Mouse (Mus musculus) liver, embryonic 12.5 days (tissue): ENCODE results near the gene Socs3. TPM values are rescaled to one million over a fixed set of nuclear protein-coding genes. Genes with fewer than 3 reads are reported as not detected.
A peak's percentile ranks its signal among the peaks of the same experiment; 100 is the strongest.

ENCODE experiments used
- ATAC-seq: fragments of 200-750 bp; cut with Nextera tagmentation; 2 replicates; pipeline ENCODE4 v1.8.0; 2017; ENCODE audit warnings: moderate number of reproducible peaks, mild to moderate bottlenecking, moderate library complexity
- H3K27ac ChIP-seq: fragments of 300-500 bp; sonication (generic); 2 replicates; pipeline ENCODE4 v1.5.1; 2016; ENCODE audit warnings: mild to moderate bottlenecking
- H3K27me3 ChIP-seq: fragments of 300-500 bp; sonication (generic); replicated peaks from 2 replicates; pipeline ENCODE4 v1.6.1; 2016; ENCODE audit warnings: mild to moderate bottlenecking, moderate library complexity
- H3K36me3 ChIP-seq: fragments of 300-500 bp; sonication (generic); 2 replicates; pipeline ENCODE4 v1.6.1; 2016; ENCODE audit warnings: mild to moderate bottlenecking, moderate library complexity
- H3K4me1 ChIP-seq: fragments of 300-500 bp; sonication (generic); 2 replicates; pipeline ENCODE4 v1.6.1; 2016
- H3K4me2 ChIP-seq: fragments of 300-500 bp; sonication (generic); 2 replicates; pipeline ENCODE4 v1.6.1; 2016; ENCODE audit warnings: mild to moderate bottlenecking, moderate library complexity
- H3K4me3 ChIP-seq: fragments of 300-500 bp; sonication (generic); 2 replicates; pipeline ENCODE4 v1.5.1; 2016; ENCODE audit warnings: mild to moderate bottlenecking, moderate library complexity
- H3K9ac ChIP-seq: fragments of 300-500 bp; sonication (generic); 2 replicates; pipeline ENCODE4 v1.6.1; 2016; ENCODE audit warnings: mild to moderate bottlenecking, moderate library complexity
- H3K9me3 ChIP-seq: fragments of 300-500 bp; sonication (generic); replicated peaks from 2 replicates; pipeline ENCODE4 v1.6.1; 2016; ENCODE audit warnings: mild to moderate bottlenecking, moderate library complexity
- WGBS: fragments of 180-500 bp; shearing (Covaris S2); methylation state at CpG from one replicate; pipeline ENCODE4 v1.1.7; 2016; ENCODE audit not compliant: insufficient replicate concordance; 5-methylcytosine and 5-hydroxymethylcytosine counted together
- polyA plus RNA-seq: library from polyadenylated mRNA; unstranded; fragments of >200 nt; fragmentation: Nextera tagmentation; extraction: Ambion mirVana; gene quantifications from 2 replicates; pipeline ENCODE4 v1.2.1, GENCODE M21; 2016

The Socs3 gene
- polyA plus RNA-seq, 1 experiment from 2014 or later: 9.8 TPM

- H3K36me3 ChIP-seq: peaks cover 84% of the 10 kb centered on the region
- no peak overlapping the region for H3K9ac ChIP-seq
- H3K4me1 ChIP-seq: peaks cover 64% of the 10 kb centered on the region
- H3K27ac ChIP-seq: no peak overlapping the region; the same call in 1 of the 2 replicates
- H3K4me3 ChIP-seq: no peak overlapping the region
- no peaks in the 10 kb centered on the region for H3K27me3 ChIP-seq
- 80% methylated on average over 5 of the region's 5 CpGs for WGBS
- H3K4me2 ChIP-seq: no peak overlapping the region
- ATAC-seq: no peak
- H3K9me3 ChIP-seq: no peaks in the 10 kb centered on the region
These were observed 34.4 kb upstream of the Socs3 start for GRCm38 (mm10) chr11:118004217-118004616.

GRCm38 (mm10) chr11:118003718-118004117 lies 33.9 kb upstream of the Socs3 start:
- no peak for ATAC-seq
- Histone ChIP-seq H3K4me3 (no peak overlapping the region), H3K36me3 (peaks cover 84% of the 10 kb centered on the region), H3K9me3 (no peaks in the 10 kb centered on the region), H3K27ac (no peak overlapping the region), H3K9ac (no peak overlapping the region), H3K4me1 (peaks cover 64% of the 10 kb centered on the region), H3K27me3 (no peaks in the 10 kb centered on the region), H3K4me2 (no peak overlapping the region)
- 68% methylated on average over 5 of the region's 5 CpGs for WGBS

GRCm38 (mm10) chr11:118003176-118003575 lies 33.3 kb upstream of the Socs3 start:
- Histone ChIP-seq H3K9me3 (no peaks in the 10 kb centered on the region), H3K9ac (no peak overlapping the region), H3K27me3 (no peaks in the 10 kb centered on the region), H3K4me2 (no peak overlapping the region), H3K4me3 (no peak overlapping the region), H3K4me1 (peaks cover 64% of the 10 kb centered on the region), H3K36me3 (peaks cover 87% of the 10 kb centered on the region), H3K27ac (no peak overlapping the region)
- ATAC-seq: no peak
- 89% methylated on average over 14 of the region's 14 CpGs for WGBS

- Histone ChIP-seq H3K4me3 (peak overlapping the region; percentile 29), H3K4me1 (peaks cover 58% of the 10 kb centered on the region), H3K27me3 (no peaks in the 10 kb centered on the region), H3K36me3 (peaks cover 91% of the 10 kb centered on the region), H3K4me2 (peak overlapping the region; percentile 63), H3K9me3 (no peaks in the 10 kb centered on the region), H3K9ac (peak overlapping the region; percentile 60), H3K27ac (peak overlapping the region; percentile 99)
- ATAC-seq: peak; percentile 89
- WGBS: 56% methylated on average over 7 of the region's 7 CpGs
These were observed 30.8 kb upstream of the Socs3 start for GRCm38 (mm10) chr11:118000565-118001215.

GRCm38 (mm10) chr11:118000083-118000482 lies 30.2 kb upstream of the Socs3 start:
- H3K36me3 ChIP-seq: peaks cover 85% of the 10 kb centered on the region
- ATAC-seq: 0 out of 2 replicates have a peak, but pooled peaks have one; percentile 4
- H3K27ac ChIP-seq: peak overlapping the region; percentile 99
- H3K27me3 ChIP-seq: no peaks in the 10 kb centered on the region
- H3K4me2 ChIP-seq: peak overlapping the region; percentile 63
- H3K9ac ChIP-seq: peak overlapping the region; percentile 46; the same call in 1 of the 2 replicates
- H3K4me1 ChIP-seq: peaks cover 64% of the 10 kb centered on the region
- WGBS: 29% methylated on average over 1 of the region's 1 CpGs
- H3K4me3 ChIP-seq: no peak overlapping the region
- H3K9me3 ChIP-seq: no peaks in the 10 kb centered on the region

GRCm38 (mm10) chr11:117999260-117999934 lies 29.6 kb upstream of the Socs3 start:
- H3K4me2 ChIP-seq: no peak overlapping the region
- peak overlapping the region; percentile 46 for H3K9ac ChIP-seq
- H3K36me3 ChIP-seq: peaks cover 78% of the 10 kb centered on the region
- no peaks in the 10 kb centered on the region for H3K9me3 ChIP-seq
- H3K27me3 ChIP-seq: no peaks in the 10 kb centered on the region
- 75% methylated on average over 6 of the region's 6 CpGs for WGBS
- H3K4me1 ChIP-seq: peaks cover 71% of the 10 kb centered on the region
- no peak for ATAC-seq
- no peak overlapping the region for H3K4me3 ChIP-seq
- H3K27ac ChIP-seq: peak overlapping the region; percentile 99

- Histone ChIP-seq H3K4me2 (no peak overlapping the region), H3K27me3 (no peaks in the 10 kb centered on the region), H3K4me3 (no peak overlapping the region), H3K4me1 (peaks cover 77% of the 10 kb centered on the region), H3K9me3 (no peaks in the 10 kb centered on the region), H3K9ac (no peak overlapping the region), H3K27ac (peak overlapping the region; percentile 99), H3K36me3 (peaks cover 67% of the 10 kb centered on the region)
- WGBS: 96% methylated on average over 4 of the region's 4 CpGs
- ATAC-seq: no peak
These were observed 28.5 kb upstream of the Socs3 start for GRCm38 (mm10) chr11:117998356-117998755.

- Histone ChIP-seq H3K27me3 (no peaks in the 10 kb centered on the region), H3K9ac (no peak overlapping the region), H3K4me3 (no peak overlapping the region), H3K4me2 (no peak overlapping the region), H3K9me3 (no peaks in the 10 kb centered on the region), H3K36me3 (peaks cover 56% of the 10 kb centered on the region), H3K27ac (peak overlapping the region; percentile 20; the same call in 1 of the 2 replicates), H3K4me1 (peaks cover 88% of the 10 kb centered on the region)
- 90% methylated on average over 2 of the region's 2 CpGs for WGBS
- no peak for ATAC-seq
These were observed 27.2 kb upstream of the Socs3 start for GRCm38 (mm10) chr11:117997085-117997484.

GRCm38 (mm10) chr11:117996066-117996465 lies 26.2 kb upstream of the Socs3 start:
- H3K36me3 ChIP-seq: peaks cover 46% of the 10 kb centered on the region

GRCm38 (mm10) chr11:117995661-117996060 lies 25.8 kb upstream of the Socs3 start:
- H3K4me2 ChIP-seq: no peak overlapping the region
- no peak overlapping the region for H3K4me3 ChIP-seq
- H3K9me3 ChIP-seq: no peaks in the 10 kb centered on the region
- H3K27ac ChIP-seq: no peak overlapping the region; the same call in 1 of the 2 replicates
- no peak for ATAC-seq
- no peaks in the 10 kb centered on the region for H3K27me3 ChIP-seq
- no peak overlapping the region for H3K9ac ChIP-seq
- H3K4me1 ChIP-seq: peaks cover 88% of the 10 kb centered on the region
- WGBS: 66% methylated on average over 3 of the region's 3 CpGs
- peaks cover 42% of the 10 kb centered on the region for H3K36me3 ChIP-seq

More at GRCm38 (mm10) chr11:117996066-117996465, 26.2 kb upstream of the Socs3 start:
- Histone ChIP-seq H3K4me1 (peaks cover 88% of the 10 kb centered on the region), H3K27ac (no peak overlapping the region), H3K27me3 (no peaks in the 10 kb centered on the region), H3K9ac (no peak overlapping the region), H3K4me2 (no peak overlapping the region), H3K9me3 (no peaks in the 10 kb centered on the region), H3K4me3 (no peak overlapping the region)
- no peak for ATAC-seq
- WGBS: 63% methylated on average over 3 of the region's 3 CpGs

- Histone ChIP-seq H3K4me1 (peaks cover 88% of the 10 kb centered on the region), H3K4me3 (no peak overlapping the region), H3K9ac (no peak overlapping the region), H3K4me2 (no peak overlapping the region), H3K27ac (no peak overlapping the region; the same call in 1 of the 2 replicates), H3K27me3 (no peaks in the 10 kb centered on the region), H3K9me3 (no peaks in the 10 kb centered on the region), H3K36me3 (peaks cover 38% of the 10 kb centered on the region)
- ATAC-seq: no peak
- 65% methylated on average over 2 of the region's 2 CpGs for WGBS
These were observed 25.4 kb upstream of the Socs3 start for GRCm38 (mm10) chr11:117995255-117995654.
